Mouse (Mus musculus): ENCODE data around the gene Synpo2l. TPM values are rescaled to one million over a fixed set of nuclear protein-coding genes. Genes with fewer than 3 reads are reported as not detected.

Gene Synpo2l
- polyA plus RNA-seq, 1 experiment from 2014 or later, result 0.48 TPM

DNA sequence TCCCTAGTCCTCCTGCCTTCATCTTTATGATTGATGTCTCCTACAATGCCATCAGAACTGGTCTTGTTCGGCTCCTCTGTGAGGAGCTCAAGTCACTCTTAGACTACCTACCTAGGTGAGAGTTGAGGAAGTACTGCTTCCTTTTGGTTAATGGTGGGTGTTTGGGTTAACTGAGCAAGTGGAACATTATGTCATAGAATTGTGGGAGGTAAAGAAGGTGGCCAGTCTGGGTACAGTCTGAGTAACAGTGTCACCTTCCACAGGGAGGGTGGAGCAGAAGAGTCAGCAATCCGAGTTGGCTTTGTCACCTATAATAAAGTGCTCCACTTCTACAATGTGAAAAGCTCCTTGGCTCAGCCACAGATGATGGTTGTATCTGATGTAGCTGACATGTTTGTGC is 20.9 kb upstream of the Synpo2l start:
- Histone ChIP-seq H3K4me2 (replicated peaks; ENCODE audit: low read depth, low read length) (no peak overlapping the region), H3K27me3 (ENCODE audit: control insufficient read depth, insufficient read depth, low read length) (no peaks in the 10 kb centered on the region), H3K4me1 (replicated peaks; ENCODE audit: control insufficient read depth, insufficient read depth, low read length) (no peaks in the 10 kb centered on the region), H3K4me3 (ENCODE audit: low read depth, low read length) (no peak overlapping the region), H3K36me3 (ENCODE audit: control insufficient read depth, insufficient read depth, low read length) (peaks cover 29% of the 10 kb centered on the region), H3K27ac (ENCODE audit: low read depth, low read length) (no peak overlapping the region), H3K9ac (ENCODE audit: low read depth, low read length) (no peak overlapping the region), H3K9me3 (ENCODE audit: control insufficient read depth, low read length) (no peaks in the 10 kb centered on the region)
- WGBS, result 90% methylated on average over 2 of the region's 2 CpGs
- ATAC-seq (ENCODE audit: low FRiP score), result no peak
- DNase-seq (ENCODE audit: low spot score), result no peak

DNA sequence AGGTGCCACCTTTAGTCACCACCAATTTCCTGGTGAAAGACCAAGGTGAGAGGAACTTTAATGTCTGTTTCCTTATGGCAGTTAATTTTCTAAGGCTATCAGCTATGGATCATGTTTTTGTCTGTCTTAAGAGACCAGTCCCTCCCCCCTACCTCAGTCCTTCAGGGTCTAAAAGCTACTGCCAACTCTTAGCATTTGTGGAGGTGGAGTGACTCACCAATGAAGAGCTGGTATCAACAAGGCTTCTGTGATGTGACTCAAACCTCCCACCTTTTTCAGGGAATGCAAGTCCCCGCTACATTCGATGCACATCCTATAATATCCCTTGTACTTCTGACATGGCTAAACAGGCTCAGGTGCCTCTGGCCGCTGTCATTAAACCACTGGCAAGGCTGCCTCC is 18.4 kb upstream of the Synpo2l start:
- no peaks in the 10 kb centered on the region for H3K9me3 ChIP-seq (ENCODE audit: control insufficient read depth, low read length)
- H3K27me3 ChIP-seq (ENCODE audit: control insufficient read depth, insufficient read depth, low read length), result no peaks in the 10 kb centered on the region
- no peak overlapping the region for H3K27ac ChIP-seq (ENCODE audit: low read depth, low read length)
- no peak overlapping the region for H3K4me3 ChIP-seq (ENCODE audit: low read depth, low read length)
- no peak overlapping the region for H3K9ac ChIP-seq (ENCODE audit: low read depth, low read length)
- ATAC-seq (ENCODE audit: low FRiP score), result no peak
- 98% methylated on average over 3 of the region's 3 CpGs for WGBS
- peaks cover 24% of the 10 kb centered on the region for H3K36me3 ChIP-seq (ENCODE audit: control insufficient read depth, insufficient read depth, low read length)
- no peak for DNase-seq (ENCODE audit: low spot score)
- H3K4me1 ChIP-seq (replicated peaks; ENCODE audit: control insufficient read depth, insufficient read depth, low read length), result no peaks in the 10 kb centered on the region
- no peak overlapping the region for H3K4me2 ChIP-seq (replicated peaks; ENCODE audit: low read depth, low read length)

GRCm38 (mm10) chr14:20682498-20682897 is 14.3 kb upstream of the Synpo2l start:
- no peaks in the 10 kb centered on the region for H3K27me3 ChIP-seq (ENCODE audit: control insufficient read depth, insufficient read depth, low read length)
- no peak overlapping the region for H3K4me2 ChIP-seq (replicated peaks; ENCODE audit: low read depth, low read length)
- no peak overlapping the region for H3K9ac ChIP-seq (ENCODE audit: low read depth, low read length)
- H3K9me3 ChIP-seq (ENCODE audit: control insufficient read depth, low read length), result no peaks in the 10 kb centered on the region
- H3K4me1 ChIP-seq (replicated peaks; ENCODE audit: control insufficient read depth, insufficient read depth, low read length), result no peaks in the 10 kb centered on the region
- WGBS, result 86% methylated on average over 3 of the region's 3 CpGs
- no peak for ATAC-seq (ENCODE audit: low FRiP score)
- no peak for DNase-seq (ENCODE audit: low spot score)
- H3K4me3 ChIP-seq (ENCODE audit: low read depth, low read length), result no peak overlapping the region
- H3K36me3 ChIP-seq (ENCODE audit: control insufficient read depth, insufficient read depth, low read length), result peaks cover 18% of the 10 kb centered on the region
- no peak overlapping the region for H3K27ac ChIP-seq (ENCODE audit: low read depth, low read length)

DNA sequence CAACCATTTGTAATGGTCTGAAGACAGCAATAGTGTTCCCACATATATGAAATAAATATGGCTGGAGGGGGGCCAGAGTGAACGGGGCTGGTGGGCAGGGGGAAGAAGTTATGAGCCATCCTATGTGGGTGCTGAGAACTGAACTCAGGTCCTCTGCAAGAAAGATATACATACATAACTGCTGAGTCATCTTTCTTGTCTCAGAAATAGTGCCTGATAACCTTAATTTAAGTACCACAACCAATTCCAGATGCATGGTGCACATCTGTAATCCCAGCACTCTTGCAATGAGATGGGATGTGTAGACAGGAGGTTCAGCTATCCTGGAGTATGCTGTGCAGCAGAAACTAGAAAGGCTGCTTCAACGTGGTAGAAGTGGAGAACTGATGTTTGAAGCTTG is 13.6 kb upstream of the Synpo2l start:
- Histone ChIP-seq H3K27me3 (ENCODE audit: control insufficient read depth, insufficient read depth, low read length) (no peaks in the 10 kb centered on the region), H3K4me3 (ENCODE audit: low read depth, low read length) (no peak overlapping the region), H3K4me1 (replicated peaks; ENCODE audit: control insufficient read depth, insufficient read depth, low read length) (no peaks in the 10 kb centered on the region), H3K9me3 (ENCODE audit: control insufficient read depth, low read length) (no peaks in the 10 kb centered on the region), H3K36me3 (ENCODE audit: control insufficient read depth, insufficient read depth, low read length) (peaks cover 15% of the 10 kb centered on the region), H3K27ac (ENCODE audit: low read depth, low read length) (no peak overlapping the region), H3K9ac (ENCODE audit: low read depth, low read length) (no peak overlapping the region), H3K4me2 (replicated peaks; ENCODE audit: low read depth, low read length) (no peak overlapping the region)
- DNase-seq (ENCODE audit: low spot score), result no peak
- no peak for ATAC-seq (ENCODE audit: low FRiP score)
- WGBS, result 90% methylated on average over 2 of the region's 2 CpGs

DNA sequence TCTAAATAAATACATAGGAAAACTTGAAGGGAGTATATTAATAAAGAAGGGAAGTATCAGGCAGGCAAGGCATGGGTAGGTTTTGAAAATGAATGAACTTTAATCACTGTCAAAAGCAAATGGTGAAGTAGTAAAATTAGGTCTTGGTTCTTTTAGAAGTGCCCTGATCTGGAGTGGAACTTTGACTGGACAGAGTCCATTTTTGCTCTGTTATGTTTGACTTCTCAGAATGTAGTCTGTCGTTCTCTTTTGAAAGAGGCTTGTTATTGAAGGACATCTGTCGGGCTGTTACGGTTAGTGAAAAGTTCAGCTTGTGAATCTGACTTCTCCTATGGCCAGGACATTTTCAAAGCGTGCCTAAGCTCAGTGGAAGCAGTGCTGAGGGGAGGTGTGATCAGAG is 9.8 kb upstream of the Synpo2l start:
- WGBS, result 94% methylated on average over 4 of the region's 4 CpGs
- Histone ChIP-seq H3K27ac (ENCODE audit: low read depth, low read length) (no peak overlapping the region), H3K36me3 (ENCODE audit: control insufficient read depth, insufficient read depth, low read length) (peaks cover 8% of the 10 kb centered on the region), H3K9me3 (ENCODE audit: control insufficient read depth, low read length) (no peaks in the 10 kb centered on the region), H3K4me1 (replicated peaks; ENCODE audit: control insufficient read depth, insufficient read depth, low read length) (no peaks in the 10 kb centered on the region; the same call in 1 of the 2 replicates), H3K4me3 (ENCODE audit: low read depth, low read length) (no peak overlapping the region), H3K4me2 (replicated peaks; ENCODE audit: low read depth, low read length) (no peak overlapping the region), H3K9ac (ENCODE audit: low read depth, low read length) (no peak overlapping the region), H3K27me3 (ENCODE audit: control insufficient read depth, insufficient read depth, low read length) (no peaks in the 10 kb centered on the region)
- DNase-seq (ENCODE audit: low spot score) (no peak), ATAC-seq (ENCODE audit: low FRiP score) (no peak)

- Histone ChIP-seq H3K27me3 (ENCODE audit: control insufficient read depth, insufficient read depth, low read length) (no peaks in the 10 kb centered on the region), H3K4me3 (ENCODE audit: low read depth, low read length) (peak within 1 kb of the TSS; percentile 63), H3K9me3 (ENCODE audit: control insufficient read depth, low read length) (no peaks in the 10 kb centered on the region), H3K9ac (ENCODE audit: low read depth, low read length) (peak within 1 kb of the TSS; percentile 73), H3K4me1 (replicated peaks; ENCODE audit: control insufficient read depth, insufficient read depth, low read length) (no peaks in the 10 kb centered on the region; the same call in 1 of the 2 replicates), H3K27ac (ENCODE audit: low read depth, low read length) (peak within 1 kb of the TSS; percentile 58), H3K36me3 (ENCODE audit: control insufficient read depth, insufficient read depth, low read length) (peaks cover 4% of the 10 kb centered on the region; the same call in 1 of the 2 replicates), H3K4me2 (replicated peaks; ENCODE audit: low read depth, low read length) (peak within 1 kb of the TSS; percentile 82)
- 2% methylated on average over 43 of the region's 43 CpGs for WGBS
- DNase-seq (ENCODE audit: low spot score), result peak; percentile 100
- ATAC-seq (ENCODE audit: low FRiP score), result peak; percentile 98
Measured at GRCm38 (mm10) chr14:20674064-20674833, 6.1 kb upstream of the Synpo2l start, which contains the start of gene Sec24c. TSS of gene Sec24c (plus strand) at chr14:20674308.

DNA sequence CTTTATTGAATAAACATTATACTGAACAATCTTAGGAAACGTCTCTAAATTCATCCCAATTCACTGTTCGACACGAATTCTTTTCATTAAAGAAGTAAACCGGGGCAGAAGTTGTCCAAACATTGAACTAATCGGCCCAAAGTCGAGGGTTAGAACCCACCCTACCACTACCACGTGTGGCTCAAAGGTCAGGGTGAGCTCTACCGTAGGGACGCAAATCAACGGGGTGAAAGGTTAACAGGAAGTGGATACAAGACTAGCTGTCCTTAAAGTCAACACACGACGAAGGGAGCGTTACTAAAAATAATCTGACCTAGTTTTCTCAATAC is 5.5 kb upstream of the Synpo2l start:
- Histone ChIP-seq H3K36me3 (ENCODE audit: control insufficient read depth, insufficient read depth, low read length) (peaks cover 4% of the 10 kb centered on the region; the same call in 1 of the 2 replicates), H3K4me2 (replicated peaks; ENCODE audit: low read depth, low read length) (peak overlapping the region; percentile 61), H3K27me3 (ENCODE audit: control insufficient read depth, insufficient read depth, low read length) (no peaks in the 10 kb centered on the region), H3K4me3 (ENCODE audit: low read depth, low read length) (peak overlapping the region; percentile 63), H3K9ac (ENCODE audit: low read depth, low read length) (no peak overlapping the region), H3K9me3 (ENCODE audit: control insufficient read depth, low read length) (no peaks in the 10 kb centered on the region), H3K4me1 (replicated peaks; ENCODE audit: control insufficient read depth, insufficient read depth, low read length) (no peaks in the 10 kb centered on the region; the same call in 1 of the 2 replicates), H3K27ac (ENCODE audit: low read depth, low read length) (0 out of 2 replicates have a peak overlapping the region, but pooled peaks have one; percentile 58)
- ATAC-seq (ENCODE audit: low FRiP score), result peak; percentile 82
- DNase-seq (ENCODE audit: low spot score), result no peak
- WGBS, result 12% methylated on average over 13 of the region's 13 CpGs

GRCm38 (mm10) chr14:20672990-20673389 is 4.8 kb upstream of the Synpo2l start:
- H3K27me3 ChIP-seq (ENCODE audit: control insufficient read depth, insufficient read depth, low read length), result no peaks in the 10 kb centered on the region
- H3K36me3 ChIP-seq (ENCODE audit: control insufficient read depth, insufficient read depth, low read length), result peaks cover 4% of the 10 kb centered on the region; the same call in 1 of the 2 replicates
- no peak overlapping the region for H3K4me3 ChIP-seq (ENCODE audit: low read depth, low read length)
- 92% methylated on average over 2 of the region's 2 CpGs for WGBS
- DNase-seq (ENCODE audit: low spot score), result peak; percentile 64
- H3K9me3 ChIP-seq (ENCODE audit: control insufficient read depth, low read length), result no peaks in the 10 kb centered on the region
- no peak overlapping the region for H3K4me2 ChIP-seq (replicated peaks; ENCODE audit: low read depth, low read length)
- no peaks in the 10 kb centered on the region; the same call in 1 of the 2 replicates for H3K4me1 ChIP-seq (replicated peaks; ENCODE audit: control insufficient read depth, insufficient read depth, low read length)
- no peak overlapping the region for H3K27ac ChIP-seq (ENCODE audit: low read depth, low read length)
- no peak for ATAC-seq (ENCODE audit: low FRiP score)
- no peak overlapping the region for H3K9ac ChIP-seq (ENCODE audit: low read depth, low read length)

- H3K9me3 ChIP-seq (ENCODE audit: control insufficient read depth, low read length), result no peaks in the 10 kb centered on the region
- no peak overlapping the region for H3K4me2 ChIP-seq (replicated peaks; ENCODE audit: low read depth, low read length)
- H3K27ac ChIP-seq (ENCODE audit: low read depth, low read length), result no peak overlapping the region
- no peaks in the 10 kb centered on the region for H3K4me1 ChIP-seq (replicated peaks; ENCODE audit: control insufficient read depth, insufficient read depth, low read length)
- WGBS, result 61% methylated on average over 1 of the region's 1 CpGs
- H3K36me3 ChIP-seq (ENCODE audit: control insufficient read depth, insufficient read depth, low read length), result no peaks in the 10 kb centered on the region
- H3K4me3 ChIP-seq (ENCODE audit: low read depth, low read length), result no peak overlapping the region
- no peak overlapping the region for H3K9ac ChIP-seq (ENCODE audit: low read depth, low read length)
- no peak for ATAC-seq (ENCODE audit: low FRiP score)
- DNase-seq (ENCODE audit: low spot score), result no peak
- peaks cover 3% of the 10 kb centered on the region; the same call in 1 of the 2 replicates for H3K27me3 ChIP-seq (ENCODE audit: control insufficient read depth, insufficient read depth, low read length)
Measured at GRCm38 (mm10) chr14:20667469-20667868, 685 bp downstream of the Synpo2l start.
